20 mouse cellular contexts compared by ENCODE assay signal in the genomic region with DNA sequence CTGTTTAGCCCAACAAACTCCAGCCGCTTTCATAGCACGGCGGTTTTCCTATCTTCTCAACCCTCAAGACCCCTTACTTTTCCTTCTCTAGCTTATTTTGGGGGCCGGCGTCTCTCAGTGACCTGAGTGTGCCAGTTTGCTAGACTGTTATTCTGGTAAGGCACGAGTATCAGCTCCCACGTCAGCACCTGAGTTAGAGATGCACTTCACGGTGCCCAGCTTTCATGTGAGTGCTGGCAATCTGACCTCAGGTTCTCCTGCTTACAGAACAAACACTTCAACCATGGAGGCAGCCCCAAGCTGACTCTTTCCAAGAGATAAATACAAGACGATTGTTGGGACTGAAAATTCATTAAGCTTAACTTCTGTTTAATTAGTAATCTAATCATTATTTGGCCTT. TPM values are rescaled to one million over a fixed set of nuclear protein-coding genes. Genes with fewer than 3 reads are reported as not detected.
A peak's percentile ranks its signal among the peaks of the same experiment; 100 is the strongest.
DNase-seq lines count a peak whose midpoint lies in the region.
"Had no signal": no experiment of that assay in that cellular context is flagged by ENCODE, and none has a peak within 500 bp of the region (broad histone marks: within the 10 kb centered on the region; RNA-seq: fewer than 3 reads in every experiment).

No protein-coding gene starts in this region.

- no peaks in the 10 kb centered on the region for H3K27me3 ChIP-seq in heart, embryonic 10.5 days (ENCODE audit: insufficient read depth, poor library complexity, severe bottlenecking)
- H3K27me3 ChIP-seq: embryonic facial prominence, embryonic 12.5 days; forebrain, embryonic 15.5 days; hindbrain, embryonic 12.5 days had no signal

- H3K4me1 ChIP-seq in heart, embryonic 10.5 days = 0 out of 2 replicates have a peak, but pooled peaks cover 3% of the 10 kb centered on the region
- H3K4me1 ChIP-seq: embryonic facial prominence, embryonic 12.5 days; forebrain, embryonic 15.5 days; hindbrain, embryonic 12.5 days had no signal

- no peaks in the 10 kb centered on the region for H3K36me3 ChIP-seq in heart, embryonic 10.5 days
- H3K36me3 ChIP-seq: embryonic facial prominence, embryonic 12.5 days; forebrain, embryonic 15.5 days; hindbrain, embryonic 12.5 days had no signal

- no peak overlapping the region for H3K27ac ChIP-seq in heart, embryonic 10.5 days
- H3K27ac ChIP-seq: embryonic facial prominence, embryonic 12.5 days; forebrain, embryonic 15.5 days; hindbrain, embryonic 12.5 days had no signal

- 36% methylated on average over 9 of the region's 9 CpGs for WGBS in heart, embryonic 10.5 days

- H3K4me3 ChIP-seq in heart, embryonic 10.5 days = no peak overlapping the region
- H3K4me3 ChIP-seq: embryonic facial prominence, embryonic 12.5 days; forebrain, embryonic 15.5 days; hindbrain, embryonic 12.5 days had no signal

- no peaks in the 10 kb centered on the region for H3K9me3 ChIP-seq in heart, embryonic 10.5 days
- H3K9me3 ChIP-seq: embryonic facial prominence, embryonic 12.5 days; forebrain, embryonic 15.5 days; hindbrain, embryonic 12.5 days had no signal

- DNase-seq in heart, embryonic 10.5 days (ENCODE audit: low spot score) = peak; percentile 76
- DNase-seq in heart, postnatal 25 days (ENCODE audit: low spot score) = no peak
- DNase-seq in lung, adult 18-20 months = peak; percentile 63 to 73
- peak; percentile 39 for DNase-seq in lung, postnatal 10 days
- peak; percentile 42 to 69 for DNase-seq in lung, postnatal 4 days
- no peak for DNase-seq in thymus, postnatal 25 days
- DNase-seq in embryo, embryonic 10 days (ENCODE audit: low spot score) = no peak
- DNase-seq: adrenal gland, postnatal 10 days; B cell, adult 2 months; cerebellum, adult 11 months; cerebellum, adult 8-10 months; cerebellum, postnatal 14 days; gastrocnemius, postnatal 10 days; heart, adult 18-20 months; heart, postnatal 4 days had no signal

- intact Hi-C loops in heart, postnatal 25 days (cut with DNase I) = no loop called here

RNA-seq across cellular contexts. Expression of a gene that starts 46.1 kb away (rescaled TPM):
- polyA plus RNA-seq in heart, embryonic 10.5 days (2016; fragmentation: Nextera tagmentation; extraction: Ambion mirVana) = 42.0 and 64.3 TPM in 2 replicates
- total RNA-seq in heart, postnatal 25 days (2021) = under 1 TPM; 0.50 to 0.75 TPM
- total RNA-seq: common myeloid progenitor, adult 5-6 weeks; MEL had no signal

Comparison
In these comparisons a context has a peak if more than half of its experiments do, and no peak if none do; other contexts are left out.
1. DNase-seq: peak in heart, embryonic 10.5 days (single experiment), lung, adult 18-20 months (2 of 2), lung, postnatal 10 days (single experiment) and lung, postnatal 4 days (2 of 2); none in heart, postnatal 25 days (single experiment), thymus, postnatal 25 days (single experiment) and embryo, embryonic 10 days (single experiment).